Mouse (Mus musculus) liver, embryonic 13.5 days (tissue): ENCODE results near the gene Lcp1. TPM values are rescaled to one million over a fixed set of nuclear protein-coding genes. Genes with fewer than 3 reads are reported as not detected.
"Not testable (repeated sequence)": the region's sequence is repeated elsewhere in the genome, so short reads cannot be mapped to it uniquely, and the experiment has no call there.

ENCODE experiments used
- ATAC-seq: fragments of 200-750 bp; cut with Nextera tagmentation; 2 replicates; pipeline ENCODE4 v1.8.0; 2017; ENCODE audit warnings: low read depth, mild to moderate bottlenecking, moderate number of reproducible peaks, moderate library complexity
- DNase-seq: peaks from one replicate; pipeline ENCODE4 v3.0.0; 2022
- H3K27ac ChIP-seq: fragments of 300-500 bp; sonication (generic); 2 replicates; pipeline ENCODE4 v1.5.1; 2015; ENCODE audit warnings: moderate library complexity, mild to moderate bottlenecking, inconsistent platforms
- H3K27me3 ChIP-seq: fragments of 300-500 bp; sonication (generic); 2 replicates; pipeline ENCODE4 v1.6.1; 2015; ENCODE audit warnings: mild to moderate bottlenecking, inconsistent platforms
- H3K36me3 ChIP-seq: fragments of 300-500 bp; sonication (generic); 2 replicates; pipeline ENCODE4 v1.6.1; 2015; ENCODE audit warnings: mild to moderate bottlenecking, inconsistent platforms
- H3K4me1 ChIP-seq: fragments of 300-500 bp; sonication (generic); replicated peaks from 2 replicates; pipeline ENCODE4 v1.6.1; 2015; ENCODE audit warnings: inconsistent platforms
- H3K4me2 ChIP-seq: fragments of 300-500 bp; sonication (generic); 2 replicates; pipeline ENCODE4 v1.6.1; 2015; ENCODE audit warnings: inconsistent platforms, mild to moderate bottlenecking, moderate library complexity
- H3K4me3 ChIP-seq: fragments of 300-500 bp; sonication (generic); replicated peaks from 2 replicates; pipeline ENCODE4 v1.5.1; 2015; ENCODE audit warnings: mild to moderate bottlenecking, inconsistent platforms
- H3K9ac ChIP-seq: fragments of 300-500 bp; sonication (generic); 2 replicates; pipeline ENCODE4 v1.6.1; 2015; ENCODE audit warnings: mild to moderate bottlenecking, inconsistent platforms
- H3K9me3 ChIP-seq: fragments of 300-500 bp; sonication (generic); replicated peaks from 2 replicates; pipeline ENCODE4 v1.6.1; 2016; ENCODE audit warnings: inconsistent platforms
- WGBS: fragments of 180-500 bp; shearing (Covaris S2); methylation state at CpG from one replicate; pipeline ENCODE4 v1.1.7; 2015; ENCODE audit not compliant: insufficient replicate concordance; 5-methylcytosine and 5-hydroxymethylcytosine counted together
- polyA plus RNA-seq: library from polyadenylated mRNA; unstranded; fragments of >200 nt; fragmentation: Nextera tagmentation; extraction: Ambion mirVana; gene quantifications from 2 replicates; pipeline ENCODE4 v1.2.1, GENCODE M21; 2015

Lcp1 gene
- polyA plus RNA-seq: 29.3 and 37.6 TPM in 2 replicates

DNA sequence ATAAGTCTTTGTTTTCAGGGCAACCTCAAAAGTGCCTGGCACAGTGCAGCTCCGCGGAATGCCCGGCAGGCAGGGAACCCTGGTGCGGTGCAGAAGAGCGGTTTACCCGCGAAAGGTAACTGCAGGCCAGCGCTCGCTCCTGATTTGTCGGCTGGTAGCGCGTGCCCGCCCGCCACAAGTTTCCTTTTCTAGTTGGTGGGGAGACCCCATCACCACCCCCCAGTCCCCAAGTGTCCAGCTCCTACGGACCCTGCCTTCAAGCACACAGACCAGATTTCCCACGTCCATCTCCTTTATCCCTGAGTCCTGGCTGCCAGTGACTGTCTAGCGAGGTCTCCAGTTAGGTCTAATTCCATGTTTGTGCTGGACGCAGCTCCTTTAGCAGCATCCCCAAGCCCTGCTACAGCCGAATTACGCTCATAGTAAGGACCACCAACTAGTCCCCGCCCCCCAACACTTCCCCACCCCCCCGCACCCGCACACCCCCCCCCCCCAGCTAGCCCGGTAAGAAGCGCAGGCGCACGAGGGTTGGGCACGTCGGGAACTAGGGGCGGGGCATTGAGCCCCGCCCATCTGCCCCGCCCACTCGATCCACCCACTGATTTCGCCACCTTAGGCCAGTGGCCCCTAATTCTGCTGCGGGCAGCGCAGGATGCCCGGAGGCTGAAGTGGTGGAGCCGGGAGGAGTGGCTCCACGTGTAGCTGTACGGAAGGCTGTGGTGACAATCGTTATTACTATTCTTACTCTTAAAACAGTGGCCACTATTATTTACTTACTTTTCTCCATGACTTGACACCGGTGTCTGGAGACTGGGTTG lies at the start of gene Lcp1, which contains the start of gene Lrrc63:
Gene Lcp1 (plus strand): TSS at position 601 of the 818 bp plus-strand sequence.
Gene Lrrc63 (minus strand): TSS at position 381 of the 818 bp plus-strand sequence.
- peaks cover 38% of the 10 kb centered on the region for H3K4me1 ChIP-seq
- H3K27me3 ChIP-seq: peaks cover 11% of the 10 kb centered on the region; the same call in 1 of the 2 replicates
- DNase-seq (peak; percentile 75), ATAC-seq (peak; percentile 97)
- H3K4me2 ChIP-seq: peak within 1 kb of the TSS; percentile 89
- WGBS: under 1% methylated on average over 42 of the region's 42 CpGs
- H3K27ac ChIP-seq: peak within 1 kb of the TSS; percentile 67
- H3K4me3 ChIP-seq: peak within 1 kb of the TSS; percentile 76
- H3K9me3 ChIP-seq: no peaks in the 10 kb centered on the region
- H3K36me3 ChIP-seq: no peaks in the 10 kb centered on the region
- H3K9ac ChIP-seq: peak within 1 kb of the TSS; percentile 77

DNA sequence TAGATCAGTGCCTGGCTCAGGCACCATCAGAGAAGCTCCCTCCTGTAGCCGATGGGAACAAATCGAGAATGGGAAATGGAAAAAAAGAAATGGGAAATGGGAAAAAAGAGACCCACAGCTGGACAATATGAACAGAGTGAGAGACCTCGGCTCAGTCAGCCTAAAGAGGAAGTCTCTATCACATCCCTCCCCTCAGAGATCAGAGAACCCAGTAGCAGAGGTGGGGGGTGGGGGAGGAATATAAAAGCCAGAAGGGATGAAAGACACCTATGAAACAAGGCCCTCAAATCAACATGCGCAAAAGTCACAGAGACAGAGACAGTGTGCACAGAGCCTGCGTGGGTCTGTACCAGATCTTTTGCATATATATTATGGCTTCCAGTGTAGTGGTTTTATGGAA lies 27.9 kb upstream of the Lcp1 start:
- no peak overlapping the region for H3K9ac ChIP-seq
- H3K4me2 ChIP-seq: no peak overlapping the region
- no peaks in the 10 kb centered on the region for H3K4me1 ChIP-seq
- DNase-seq: no peak
- H3K27ac ChIP-seq: no peak overlapping the region
- H3K27me3 ChIP-seq: no peaks in the 10 kb centered on the region
- H3K9me3 ChIP-seq: no peaks in the 10 kb centered on the region
- 60% methylated on average over 5 of the region's 5 CpGs for WGBS
- H3K36me3 ChIP-seq: no peaks in the 10 kb centered on the region
- ATAC-seq: no peak
- H3K4me3 ChIP-seq: no peak overlapping the region

- Histone ChIP-seq H3K27ac (no peak overlapping the region), H3K4me2 (no peak overlapping the region), H3K36me3 (no peaks in the 10 kb centered on the region), H3K27me3 (no peaks in the 10 kb centered on the region), H3K4me3 (no peak overlapping the region), H3K9me3 (no peaks in the 10 kb centered on the region), H3K9ac (no peak overlapping the region), H3K4me1 (no peaks in the 10 kb centered on the region)
- DNase-seq (no peak), ATAC-seq (no peak)
- WGBS: 52% methylated on average over 8 of the region's 8 CpGs
Observed at GRCm38 (mm10) chr14:75121658-75122057, 9.2 kb upstream of the Lcp1 start.

DNA sequence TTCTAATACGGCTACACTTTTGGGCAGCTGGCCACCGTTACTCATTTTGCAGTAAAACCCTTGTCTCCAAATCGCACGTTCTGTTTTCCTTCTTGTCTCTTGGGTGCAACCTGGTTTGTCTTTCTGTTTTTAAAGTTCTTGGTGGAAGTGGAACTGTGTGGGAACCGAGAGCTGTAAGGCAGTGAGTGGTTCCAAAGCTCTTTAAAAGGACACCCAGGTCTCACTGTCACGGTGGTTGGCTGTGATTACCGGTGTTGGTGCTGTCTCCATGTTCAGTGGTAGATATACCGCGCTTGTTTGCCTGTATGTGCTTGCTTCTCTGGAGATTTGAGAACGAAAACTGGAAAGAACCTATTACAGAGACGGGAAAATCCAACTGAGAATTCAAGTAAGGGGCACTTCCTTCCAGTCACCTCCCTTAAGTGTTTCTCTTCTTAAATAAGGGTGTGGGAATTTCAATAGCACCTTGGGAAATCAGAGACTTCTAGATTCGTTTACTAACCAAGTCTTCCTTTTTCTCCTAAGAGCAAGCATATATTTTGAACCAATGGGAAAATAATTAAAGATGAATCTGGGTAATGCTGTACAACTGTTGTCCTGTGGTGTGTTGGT lies 529 bp downstream of the Lcp1 start:
- Histone ChIP-seq H3K9ac (peak overlapping the region; percentile 52), H3K4me2 (peak overlapping the region; percentile 89)

GRCm38 (mm10) chr14:75136119-75136966 lies 5.4 kb downstream of the Lcp1 start:
- Histone ChIP-seq H3K27me3 (peaks cover 8% of the 10 kb centered on the region), H3K4me3 (peak overlapping the region; percentile 35), H3K9ac (peak overlapping the region; percentile 53), H3K9me3 (no peaks in the 10 kb centered on the region), H3K27ac (peak overlapping the region; percentile 60), H3K36me3 (no peaks in the 10 kb centered on the region), H3K4me1 (peaks cover 75% of the 10 kb centered on the region), H3K4me2 (peak overlapping the region; percentile 59)
- ATAC-seq (no peak), DNase-seq (peak; percentile 5)
- WGBS: 25% methylated on average over 25 of the region's 25 CpGs

More for the DNA sequence above, 529 bp downstream of the Lcp1 start:
- Histone ChIP-seq H3K36me3 (no peaks in the 10 kb centered on the region), H3K4me1 (peaks cover 44% of the 10 kb centered on the region), H3K27me3 (peaks cover 15% of the 10 kb centered on the region), H3K4me3 (peak overlapping the region; percentile 76), H3K9me3 (no peaks in the 10 kb centered on the region), H3K27ac (peak overlapping the region; percentile 11)
- DNase-seq (no peak), ATAC-seq (peak; percentile 33; the same call in 1 of the 2 replicates)
- WGBS: 5% methylated on average over 12 of the region's 12 CpGs

GRCm38 (mm10) chr14:75138503-75138902 lies 7.6 kb downstream of the Lcp1 start:
- peak; percentile 90 for DNase-seq
- peak overlapping the region; percentile 59 for H3K9ac ChIP-seq
- H3K27me3 ChIP-seq: peaks cover 4% of the 10 kb centered on the region; the same call in 1 of the 2 replicates
- peak overlapping the region; percentile 27; the same call in 1 of the 2 replicates for H3K4me3 ChIP-seq
- peak overlapping the region; percentile 98 for H3K27ac ChIP-seq
- peaks cover 62% of the 10 kb centered on the region for H3K4me1 ChIP-seq
- ATAC-seq: peak; percentile 99
- no peaks in the 10 kb centered on the region for H3K9me3 ChIP-seq
- WGBS: 15% methylated on average over 10 of the region's 10 CpGs
- H3K4me2 ChIP-seq: peak overlapping the region; percentile 56
- H3K36me3 ChIP-seq: no peaks in the 10 kb centered on the region

GRCm38 (mm10) chr14:75139225-75139624 lies 8.3 kb downstream of the Lcp1 start:
- 54% methylated on average over 2 of the region's 2 CpGs for whole genome bisulfite sequencing

DNA sequence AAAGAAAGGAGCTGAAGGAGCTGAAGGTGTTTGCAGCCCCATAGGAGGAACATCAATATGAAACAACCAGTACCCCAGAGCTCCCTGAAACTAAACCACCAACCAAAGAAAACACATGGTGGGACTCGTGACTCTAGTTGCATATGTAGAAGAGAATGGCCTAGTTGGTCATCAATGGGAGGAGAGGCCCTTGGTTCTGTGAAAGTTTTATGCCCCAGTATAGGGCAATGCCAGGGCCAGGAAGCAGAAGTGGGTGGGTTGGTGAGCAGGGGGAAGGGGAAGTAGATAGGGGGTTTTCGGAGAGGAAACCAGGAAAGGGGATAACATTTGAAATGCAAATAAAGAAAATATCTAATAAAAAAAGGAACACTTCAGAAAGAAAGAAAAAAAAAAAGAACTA lies 16.8 kb downstream of the Lcp1 start:
- H3K9me3 ChIP-seq, DNase-seq, H3K4me2 ChIP-seq, ATAC-seq, H3K27me3 ChIP-seq, H3K9ac ChIP-seq, H3K4me3 ChIP-seq, H3K36me3 ChIP-seq: not testable (repeated sequence)
- H3K27ac ChIP-seq: peak overlapping the region; percentile 47
- WGBS: 41% methylated on average over 2 of the region's 2 CpGs
- peaks cover 25% of the 10 kb centered on the region for H3K4me1 ChIP-seq

More at GRCm38 (mm10) chr14:75139225-75139624, 8.3 kb downstream of the Lcp1 start:
- Histone ChIP-seq H3K27me3 (peaks cover 4% of the 10 kb centered on the region; the same call in 1 of the 2 replicates), H3K4me1 (peaks cover 62% of the 10 kb centered on the region), H3K9me3 (no peaks in the 10 kb centered on the region), H3K4me3 (no peak overlapping the region), H3K4me2 (peak overlapping the region; percentile 56), H3K27ac (peak overlapping the region; percentile 98), H3K36me3 (no peaks in the 10 kb centered on the region), H3K9ac (peak overlapping the region; percentile 46; the same call in 1 of the 2 replicates)
- peak; percentile 45 for ATAC-seq
- DNase-seq: peak; percentile 39

DNA sequence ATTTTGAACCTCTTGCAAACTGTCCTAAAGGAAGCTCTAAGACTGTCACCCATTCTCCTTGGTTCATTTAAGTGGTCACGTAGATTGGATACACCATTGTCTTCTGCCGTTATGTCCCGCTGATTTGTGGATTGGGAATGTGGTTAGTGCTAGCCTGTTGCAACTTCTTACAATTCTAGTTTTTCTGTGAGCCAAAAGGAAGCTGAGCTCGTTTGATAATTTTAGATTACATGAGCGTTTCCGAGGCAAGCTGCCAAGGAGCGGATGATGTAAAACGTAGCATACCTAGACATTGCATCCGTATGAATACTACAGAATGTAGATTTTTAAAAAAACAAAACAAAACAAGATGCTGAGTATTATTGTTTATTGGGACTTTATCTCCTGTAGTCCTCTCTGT lies 17.3 kb downstream of the Lcp1 start:
- Histone ChIP-seq H3K4me1 (peaks cover 25% of the 10 kb centered on the region), H3K9ac (no peak overlapping the region), H3K4me2 (peak overlapping the region; percentile 12; the same call in 1 of the 2 replicates), H3K4me3 (no peak overlapping the region), H3K36me3 (no peaks in the 10 kb centered on the region), H3K27ac (no peak overlapping the region; the same call in 1 of the 2 replicates), H3K27me3 (no peaks in the 10 kb centered on the region), H3K9me3 (no peaks in the 10 kb centered on the region)
- no peak for DNase-seq
- WGBS: 22% methylated on average over 9 of the region's 9 CpGs
- ATAC-seq: no peak

- no peak for ATAC-seq
- 40% methylated on average over 2 of the region's 2 CpGs for WGBS
Observed at GRCm38 (mm10) chr14:75150653-75151052, 19.8 kb downstream of the Lcp1 start.

More at GRCm38 (mm10) chr14:75150653-75151052, 19.8 kb downstream of the Lcp1 start:
- no peak for DNase-seq
- no peak overlapping the region for H3K4me2 ChIP-seq
- H3K4me1 ChIP-seq: peaks cover 25% of the 10 kb centered on the region
- no peaks in the 10 kb centered on the region for H3K27me3 ChIP-seq
- no peak overlapping the region for H3K9ac ChIP-seq
- H3K4me3 ChIP-seq: no peak overlapping the region
- no peaks in the 10 kb centered on the region for H3K36me3 ChIP-seq
- H3K9me3 ChIP-seq: no peaks in the 10 kb centered on the region
- no peak overlapping the region for H3K27ac ChIP-seq
